ENCODE assay signal across 26 mouse cellular contexts in genomic region chr1:182066527-182067465, GRCm38 (mm10). TPM values are rescaled to one million over a fixed set of nuclear protein-coding genes. Genes with fewer than 3 reads are reported as not detected.
DNase-seq lines count a peak whose midpoint lies in the region; ATAC-seq and TF ChIP-seq lines count a peak whose summit lies in the region.
"Had no signal": no experiment of that assay in that cellular context is flagged by ENCODE, and none has a peak within 500 bp of the region (broad histone marks: within the 10 kb centered on the region; RNA-seq: fewer than 3 reads in every experiment).

No protein-coding gene starts in this region.

- no peak overlapping the region for H3K9ac ChIP-seq in lung, embryonic 14.5 days
- H3K9ac ChIP-seq: embryonic facial prominence, embryonic 15.5 days; heart, embryonic 15.5 days; hindbrain, embryonic 13.5 days; intestine, embryonic 15.5 days had no signal

- H3K9me3 ChIP-seq in lung, embryonic 14.5 days (ENCODE audit: low read depth, low read length): no peaks in the 10 kb centered on the region
- H3K9me3 ChIP-seq in megakaryocyte, embryonic 14.5 days: no peaks in the 10 kb centered on the region; the same call in 1 of the 2 replicates
- H3K9me3 ChIP-seq: embryonic facial prominence, embryonic 15.5 days; forebrain, embryonic 10.5 days; G1E; heart, embryonic 10.5 days; heart, embryonic 15.5 days; hindbrain, embryonic 13.5 days; intestine, embryonic 15.5 days had no signal

- no peak for ATAC-seq in lung, embryonic 14.5 days (ENCODE audit: insufficient read depth)
- no peak for ATAC-seq in megakaryocyte, adult 5-6 weeks (ENCODE audit: poor library complexity, severe bottlenecking)
- ATAC-seq: activated CD4-positive, CD25-positive, alpha-beta regulatory T cell, adult 4 months; forebrain, embryonic 14.5 days; intestine, embryonic 15.5 days; Patski had no signal

- no peak overlapping the region for H3K27ac ChIP-seq in lung, embryonic 14.5 days (ENCODE audit: low read depth)
- H3K27ac ChIP-seq: embryonic facial prominence, embryonic 15.5 days; forebrain, embryonic 10.5 days; heart, embryonic 10.5 days; heart, embryonic 15.5 days; hindbrain, embryonic 13.5 days; intestine, embryonic 15.5 days had no signal

- no peaks in the 10 kb centered on the region for H3K36me3 ChIP-seq in lung, embryonic 14.5 days (ENCODE audit: insufficient read depth)
- no peaks in the 10 kb centered on the region for H3K36me3 ChIP-seq in megakaryocyte, embryonic 14.5 days (replicated peaks; ENCODE audit: low read length)
- H3K36me3 ChIP-seq: embryonic facial prominence, embryonic 15.5 days; forebrain, embryonic 10.5 days; G1E; heart, embryonic 10.5 days; heart, embryonic 15.5 days; hindbrain, embryonic 13.5 days; intestine, embryonic 15.5 days had no signal

- 48% methylated on average over 9 of the region's 9 CpGs for WGBS in lung, embryonic 14.5 days

- H3K4me1 ChIP-seq in lung, embryonic 14.5 days (ENCODE audit: insufficient read depth): no peaks in the 10 kb centered on the region
- H3K4me1 ChIP-seq in megakaryocyte, embryonic 14.5 days: peaks cover 44% of the 10 kb centered on the region
- H3K4me1 ChIP-seq: embryonic facial prominence, embryonic 15.5 days; forebrain, embryonic 10.5 days; hindbrain, embryonic 13.5 days; intestine, embryonic 15.5 days had no signal

- H3K4me2 ChIP-seq in lung, embryonic 14.5 days: no peak overlapping the region
- H3K4me2 ChIP-seq: embryonic facial prominence, embryonic 15.5 days; heart, embryonic 15.5 days; hindbrain, embryonic 13.5 days; intestine, embryonic 15.5 days had no signal

- no peak for TF ChIP-seq CTCF in lung, embryonic 14.5 days (IDR thresholded peaks at IDR 0.05; ENCODE audit: low read depth)

- DNase-seq in adrenal gland, postnatal 14 days: peak; percentile 47
- DNase-seq in adrenal gland, adult 18-20 months (ENCODE audit: low spot score in 2 of 2): no peak
- peak; percentile 58 for DNase-seq in lung, embryonic 14.5 days
- DNase-seq in lung, postnatal 14 days: no peak
- peak; percentile 27 for DNase-seq in adipocyte (ENCODE audit: low spot score)
- no peak for DNase-seq in kidney, adult 11 months
- DNase-seq: adrenal gland, postnatal 10 days; cerebellum, adult 18-20 months; cerebellum, adult 9-11 months; cerebellum, postnatal 36 days; gastrocnemius, postnatal 36 days; heart, adult 18-20 months; heart, postnatal 14 days had no signal

- H3K27me3 ChIP-seq in lung, embryonic 14.5 days (ENCODE audit: insufficient read depth, low read length): no peaks in the 10 kb centered on the region
- peaks cover 7% of the 10 kb centered on the region for H3K27me3 ChIP-seq in megakaryocyte, embryonic 14.5 days (replicated peaks)
- H3K27me3 ChIP-seq: embryonic facial prominence, embryonic 15.5 days; heart, embryonic 15.5 days; hindbrain, embryonic 13.5 days; intestine, embryonic 15.5 days; Patski had no signal

- H3K4me3 ChIP-seq in lung, embryonic 14.5 days (ENCODE audit: low read depth, low read length): no peak overlapping the region
- H3K4me3 ChIP-seq in megakaryocyte, embryonic 14.5 days (replicated peaks): peak overlapping the region; percentile 19
- H3K4me3 ChIP-seq: embryonic facial prominence, embryonic 15.5 days; erythroblast, embryonic 14.5 days; forebrain, embryonic 10.5 days; heart, embryonic 10.5 days; heart, embryonic 15.5 days; hindbrain, embryonic 13.5 days; intestine, embryonic 15.5 days had no signal

RNA-seq across cellular contexts. Expression of gene Enah, which starts 47.0 kb away (rescaled TPM):
- 69.3 and 79.2 TPM in 2 replicates for total RNA-seq in adrenal gland, postnatal 14 days (2021)
- total RNA-seq in adrenal gland, adult 18-20 months (2021): 10 to 100 TPM; 66.5 to 68.8 TPM
- polyA plus RNA-seq in lung, embryonic 14.5 days (2014; fragmentation: Nextera tagmentation; extraction: Ambion mirVana): 17.8 and 22.2 TPM in 2 replicates
- polyA plus RNA-seq in megakaryocyte, embryonic 14.5 days (2012; ENCODE audit: insufficient read depth, low replicate concordance): 37.0 and 100 TPM in 2 replicates
- 0.68 and 1.9 TPM in 2 replicates for total RNA-seq in megakaryocyte, adult 5-6 weeks (2015)
- total RNA-seq in megakaryocyte, adult 5-6 weeks (2017): 0.57 and 1.3 TPM in 2 replicates
- polyA plus RNA-seq: G1E had no signal

RNA-seq across cellular contexts. Expression of gene Srp9, which starts 57.7 kb away (rescaled TPM):
- 48.0 and 56.0 TPM in 2 replicates for total RNA-seq in adrenal gland, postnatal 14 days (2021)
- 10 to 100 TPM; 48.5 to 62.1 TPM for total RNA-seq in adrenal gland, adult 18-20 months (2021)
- 141 and 153 TPM in 2 replicates for polyA plus RNA-seq in lung, embryonic 14.5 days (2014; fragmentation: Nextera tagmentation; extraction: Ambion mirVana)
- 16.4 and 53.1 TPM in 2 replicates for polyA plus RNA-seq in megakaryocyte, embryonic 14.5 days (2012; ENCODE audit: insufficient read depth, low replicate concordance)
- 143 and 149 TPM in 2 replicates for total RNA-seq in megakaryocyte, adult 5-6 weeks (2015)
- total RNA-seq in megakaryocyte, adult 5-6 weeks (2017): 97.9 and 104 TPM in 2 replicates

Comparison
In these comparisons a context has a peak if more than half of its experiments do, and no peak if none do; other contexts are left out.
1. DNase-seq: peak in adrenal gland, postnatal 14 days (single experiment), lung, embryonic 14.5 days (single experiment) and adipocyte (single experiment); none in adrenal gland, adult 18-20 months (0 of 2), lung, postnatal 14 days (single experiment) and kidney, adult 11 months (single experiment).
2. RNA of gene Enah, which starts 47.0 kb away (total RNA-seq): 69.3 to 79.2 TPM in adrenal gland, postnatal 14 days and 66.5 to 68.8 TPM in adrenal gland, adult 18-20 months; 0.57 to 1.9 TPM in megakaryocyte, adult 5-6 weeks; every median in the first group is over 10 times any median in the second.